Mouse (Mus musculus): Measurements from ENCODE around the gene Tmem98.

DNA sequence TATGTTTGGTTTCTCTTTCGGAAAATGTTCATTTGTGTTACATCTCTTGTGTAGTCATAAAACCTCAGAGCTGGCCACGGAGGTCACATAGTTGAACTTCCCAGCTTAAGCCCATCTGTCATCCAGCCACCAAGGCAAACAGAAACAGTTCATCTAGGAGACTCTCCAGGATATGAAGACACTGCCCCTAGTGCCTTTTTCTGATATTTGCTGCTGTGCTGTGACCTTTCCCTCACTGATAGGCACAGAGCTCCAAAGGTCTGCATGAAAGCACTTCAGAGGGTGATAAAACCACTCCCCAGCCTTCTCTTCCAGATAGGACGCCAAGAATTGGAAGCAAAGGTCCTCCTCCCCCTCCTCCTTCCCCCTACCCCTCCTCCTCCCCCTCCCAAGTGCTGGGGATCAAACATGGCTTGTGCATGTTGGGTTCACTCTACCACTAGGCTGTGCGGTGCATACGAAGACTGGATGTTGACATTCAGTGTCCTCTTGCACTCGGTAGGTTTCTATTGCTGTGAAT lies 1.4 kb upstream of the Tmem98 start:
- TF ChIP-seq CTCF (IDR thresholded peaks at IDR 0.05) (peak; percentile 53), EP300 (IDR thresholded peaks at IDR 0.05) (no peak)
